Mouse (Mus musculus) erythroblast, embryonic 14.5 days (primary cell): ENCODE measurements at regions not wholly inside any gene's neighbourhood (a gene's known extent, or its start where the extent isn't known, plus 50 kb on each side); places are given as distances from the start of the nearest gene placed in this dataset.

ENCODE experiments used
- H3K27me3 ChIP-seq: 2 replicates; pipeline ENCODE4 v1.6.1; 2012; ENCODE audit warnings: inconsistent platforms; ENCODE audit not compliant: control insufficient read depth
- H3K36me3 ChIP-seq: 2 replicates; pipeline ENCODE4 v1.6.1; 2012; ENCODE audit warnings: mild to moderate bottlenecking, inconsistent platforms; ENCODE audit not compliant: control insufficient read depth
- H3K4me1 ChIP-seq: 2 replicates; pipeline ENCODE4 v1.6.1; 2012; ENCODE audit warnings: inconsistent platforms; ENCODE audit not compliant: control insufficient read depth
- H3K4me3 ChIP-seq: replicated peaks from 2 replicates; pipeline ENCODE3; 2012; ENCODE audit warnings: moderate library complexity, mild to moderate bottlenecking, inconsistent platforms
- H3K9me3 ChIP-seq: 2 replicates; pipeline ENCODE4 v1.6.1; 2012; ENCODE audit warnings: low read length, inconsistent platforms, mixed read lengths; ENCODE audit not compliant: control insufficient read depth
- GATA1 ChIP-seq: IDR thresholded peaks from 2 replicates; pipeline ENCODE4 v1.6.1; 2012; ENCODE audit warnings: low read length, inconsistent platforms, mixed read lengths
- TAL1 ChIP-seq: IDR thresholded peaks from 3 replicates; pipeline ENCODE4 v1.6.1; 2012; ENCODE audit warnings: low read length, inconsistent platforms, mixed read lengths

- Histone ChIP-seq H3K4me1 (no peaks in the 10 kb centered on the region), H3K36me3 (no peaks in the 10 kb centered on the region), H3K9me3 (no peaks in the 10 kb centered on the region), H3K4me3 (no peak overlapping the region), H3K27me3 (no peaks in the 10 kb centered on the region)
- TF ChIP-seq GATA1, result no peak
- no peak for TF ChIP-seq TAL1
Observed at GRCm38 (mm10) chr17:10057736-10058135, 261.9 kb downstream of the Qk start.

GRCm38 (mm10) chr17:10056096-10056495 is 263.6 kb downstream of the Qk start:
- no peaks in the 10 kb centered on the region for H3K4me1 ChIP-seq
- H3K36me3 ChIP-seq, result no peaks in the 10 kb centered on the region
- no peaks in the 10 kb centered on the region for H3K9me3 ChIP-seq
- TF ChIP-seq TAL1 (no peak), GATA1 (no peak)
- no peak overlapping the region for H3K4me3 ChIP-seq
- no peaks in the 10 kb centered on the region for H3K27me3 ChIP-seq

- no peak overlapping the region for H3K4me3 ChIP-seq
Observed at GRCm38 (mm10) chr17:10054375-10054774, 265.3 kb downstream of the Qk start.

GRCm38 (mm10) chr17:10044336-10044735 is 275.3 kb downstream of the Qk start:
- no peak overlapping the region for H3K4me3 ChIP-seq
- no peaks in the 10 kb centered on the region for H3K9me3 ChIP-seq
- H3K36me3 ChIP-seq, result no peaks in the 10 kb centered on the region
- H3K27me3 ChIP-seq, result no peaks in the 10 kb centered on the region
- peaks cover 31% of the 10 kb centered on the region for H3K4me1 ChIP-seq
- TF ChIP-seq GATA1, result no peak
- TF ChIP-seq TAL1, result no peak

More at GRCm38 (mm10) chr17:10054375-10054774, 265.3 kb downstream of the Qk start:
- Histone ChIP-seq H3K4me1 (no peaks in the 10 kb centered on the region), H3K36me3 (no peaks in the 10 kb centered on the region), H3K27me3 (no peaks in the 10 kb centered on the region), H3K9me3 (no peaks in the 10 kb centered on the region)
- TF ChIP-seq TAL1 (no peak), GATA1 (no peak)

GRCm38 (mm10) chr17:10042042-10042652 is 277.5 kb downstream of the Qk start:
- Histone ChIP-seq H3K36me3 (no peaks in the 10 kb centered on the region), H3K27me3 (no peaks in the 10 kb centered on the region), H3K4me3 (no peak overlapping the region), H3K9me3 (no peaks in the 10 kb centered on the region), H3K4me1 (peaks cover 31% of the 10 kb centered on the region)
- TF ChIP-seq GATA1 (peak; percentile 58; the same call in 1 of the 2 replicates), TAL1 (peak; percentile 55)

- Histone ChIP-seq H3K4me1 (peaks cover 31% of the 10 kb centered on the region), H3K36me3 (no peaks in the 10 kb centered on the region), H3K9me3 (no peaks in the 10 kb centered on the region), H3K27me3 (no peaks in the 10 kb centered on the region), H3K4me3 (no peak overlapping the region)
- TF ChIP-seq TAL1, result no peak
- no peak for TF ChIP-seq GATA1
Observed at GRCm38 (mm10) chr17:10040951-10041359, 278.7 kb downstream of the Qk start.

GRCm38 (mm10) chr17:10040375-10040774 is 279.3 kb downstream of the Qk start:
- H3K9me3 ChIP-seq, result no peaks in the 10 kb centered on the region
- no peaks in the 10 kb centered on the region for H3K36me3 ChIP-seq
- H3K4me3 ChIP-seq, result no peak overlapping the region
- H3K27me3 ChIP-seq, result no peaks in the 10 kb centered on the region
- TF ChIP-seq GATA1, result no peak
- TF ChIP-seq TAL1, result no peak
- peaks cover 31% of the 10 kb centered on the region for H3K4me1 ChIP-seq

GRCm38 (mm10) chr17:10037799-10038445 is 281.7 kb downstream of the Qk start:
- Histone ChIP-seq H3K9me3 (no peaks in the 10 kb centered on the region; the same call in 1 of the 2 replicates), H3K4me1 (peaks cover 26% of the 10 kb centered on the region), H3K4me3 (no peak overlapping the region), H3K36me3 (no peaks in the 10 kb centered on the region), H3K27me3 (no peaks in the 10 kb centered on the region)
- TF ChIP-seq TAL1 (no peak), GATA1 (no peak)

GRCm38 (mm10) chr17:10033510-10033909 is 286.1 kb downstream of the Qk start:
- Histone ChIP-seq H3K4me3 (no peak overlapping the region), H3K4me1 (no peaks in the 10 kb centered on the region), H3K9me3 (no peaks in the 10 kb centered on the region; the same call in 1 of the 2 replicates), H3K36me3 (no peaks in the 10 kb centered on the region), H3K27me3 (no peaks in the 10 kb centered on the region)
- no peak for TF ChIP-seq GATA1

- H3K4me1 ChIP-seq, result no peaks in the 10 kb centered on the region
- TF ChIP-seq GATA1, result no peak
- no peak for TF ChIP-seq TAL1
- H3K36me3 ChIP-seq, result no peaks in the 10 kb centered on the region
- H3K9me3 ChIP-seq, result no peaks in the 10 kb centered on the region; the same call in 1 of the 2 replicates
- H3K27me3 ChIP-seq, result no peaks in the 10 kb centered on the region
- H3K4me3 ChIP-seq, result no peak overlapping the region
Observed at GRCm38 (mm10) chr17:10031033-10031432, 288.6 kb downstream of the Qk start.
